Mouse (Mus musculus) hematopoietic stem cell, adult 5-6 weeks (primary cell): ENCODE measurements around the gene Olfr316. TPM values are rescaled to one million over a fixed set of nuclear protein-coding genes. Genes with fewer than 3 reads are reported as not detected.
"Not testable (repeated sequence)": the region's sequence is repeated elsewhere in the genome, so short reads cannot be mapped to it uniquely, and the experiment has no call there.

Experiments used
- ATAC-seq, 2 experiments: fragments of 125-278 bp in 1 of 2; replicated peaks in 1 of 2; 2 replicates each; pipeline ENCODE4 v1.8.0; 2016 to 2017; ENCODE audit warnings: inconsistent platforms in 2 of 2, mild to moderate bottlenecking in 2 of 2, moderate number of reproducible peaks in 2 of 2, low read depth in 1 of 2, moderate TSS enrichment in 1 of 2; ENCODE audit not compliant: low FRiP score in 2 of 2, poor library complexity in 2 of 2, severe bottlenecking in 2 of 2, insufficient read depth in 1 of 2, low TSS enrichment in 1 of 2
- total RNA-seq: library from RNA; stranded (forward); fragments of 172-1452, 232-1000 nt; gene quantifications from 2 replicates; pipeline ENCODE4 v1.2.3, GENCODE M21; 2017

Olfr316 gene
- not detected in 2 replicates for total RNA-seq

GRCm38 (mm10) chr11:58752434-58752833 lies at the start of gene Olfr316:
Olfr316 (plus strand) TSS chr11:58752734.
- no peak for ATAC-seq

- ATAC-seq: no peak
Measured at GRCm38 (mm10) chr11:58709086-58709485, 43.4 kb upstream of the Olfr316 start.

GRCm38 (mm10) chr11:58717723-58718122 lies 34.8 kb upstream of the Olfr316 start:
- not testable (repeated sequence) for ATAC-seq

GRCm38 (mm10) chr11:58719701-58720100 lies 32.8 kb upstream of the Olfr316 start:
- no peak for ATAC-seq

- no peak for ATAC-seq
Measured at GRCm38 (mm10) chr11:58723914-58724313, 28.6 kb upstream of the Olfr316 start, which contains the start of gene Olfr318. Olfr318 (minus strand) TSS chr11:58724014.

- ATAC-seq: not testable (repeated sequence)
Measured at GRCm38 (mm10) chr11:58727896-58728650, 24.5 kb upstream of the Olfr316 start.

- no peak for ATAC-seq
Measured at GRCm38 (mm10) chr11:58733372-58733771, 19.2 kb upstream of the Olfr316 start.

- no peak for ATAC-seq
Measured at GRCm38 (mm10) chr11:58738792-58739262, 13.7 kb upstream of the Olfr316 start, which contains the start of gene Olfr317. Olfr317 (minus strand) TSS chr11:58739212.

- not testable (repeated sequence) for ATAC-seq
Measured at GRCm38 (mm10) chr11:58751096-58751495, 1.4 kb upstream of the Olfr316 start.

GRCm38 (mm10) chr11:58772888-58773287 lies 20.4 kb downstream of the Olfr316 start, which contains the start of gene Olfr315:
Olfr315 (plus strand) TSS chr11:58773188.
- no peak for ATAC-seq

- no peak for ATAC-seq
Measured at GRCm38 (mm10) chr11:58782480-58783089, 30.1 kb downstream of the Olfr316 start, which contains the start of gene Olfr314. Olfr314 (plus strand) TSS chr11:58782952.

- ATAC-seq: no peak
Measured at GRCm38 (mm10) chr11:58784182-58784581, 31.6 kb downstream of the Olfr316 start.

GRCm38 (mm10) chr11:58787651-58788050 lies 35.1 kb downstream of the Olfr316 start:
- ATAC-seq: no peak

GRCm38 (mm10) chr11:58788346-58788745 lies 35.8 kb downstream of the Olfr316 start:
- no peak for ATAC-seq

GRCm38 (mm10) chr11:58789532-58789931 lies 37.0 kb downstream of the Olfr316 start:
- ATAC-seq: no peak

GRCm38 (mm10) chr11:58790053-58790452 lies 37.5 kb downstream of the Olfr316 start:
- no peak for ATAC-seq

GRCm38 (mm10) chr11:58790646-58791045 lies 38.1 kb downstream of the Olfr316 start:
- no peak for ATAC-seq

GRCm38 (mm10) chr11:58795856-58796255 lies 43.3 kb downstream of the Olfr316 start:
- no peak for ATAC-seq
